Mouse (Mus musculus) hindlimb bud, embryonic 11.5 days (tissue): Measurements from ENCODE around the gene Pip4p1.
"Not testable (repeated sequence)": the region's sequence is repeated elsewhere in the genome, so short reads cannot be mapped to it uniquely, and the experiment has no call there.

Experiments
- DNase-seq: peaks from one replicate; pipeline ENCODE4 v3.0.0-alpha.2; 2012; ENCODE audit warnings: low read depth, low spot score; ENCODE audit errors: extremely low spot score

The Pip4p1 gene

DNA sequence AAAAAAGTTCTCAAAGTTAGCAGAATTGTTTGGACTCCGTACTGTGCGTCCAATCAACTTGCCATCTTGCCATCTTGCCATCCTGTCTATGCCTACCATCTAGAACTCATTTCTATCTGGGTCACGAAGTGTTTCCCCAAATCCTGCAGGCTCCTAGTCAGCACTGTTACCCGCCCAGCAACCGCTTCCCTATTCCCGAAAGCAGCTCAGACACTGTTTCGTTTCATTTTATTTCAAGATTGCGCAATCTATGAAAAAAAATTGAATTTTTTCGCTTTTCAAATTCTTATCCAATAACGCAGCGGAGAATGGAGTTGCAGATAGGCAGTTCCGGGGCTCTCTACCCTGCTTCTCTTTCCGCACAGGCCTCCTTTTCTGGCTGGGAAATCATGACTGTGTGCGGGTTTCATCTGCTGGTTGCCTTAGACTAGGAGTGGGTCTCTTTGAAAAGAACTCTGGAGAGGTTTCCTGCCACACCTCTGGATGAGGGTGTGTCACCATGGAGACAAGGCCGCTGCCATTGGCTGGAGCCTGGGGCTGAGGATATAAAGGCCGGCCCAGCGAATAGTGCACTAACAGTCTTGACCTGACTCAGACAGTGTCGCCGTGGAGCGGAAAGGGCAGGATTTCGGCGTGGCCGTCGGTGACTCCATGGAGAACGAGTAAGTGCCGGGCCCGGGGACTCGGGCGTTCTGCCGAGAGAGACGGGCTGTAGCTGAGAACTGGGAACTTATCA lies 13.4 kb upstream of the Pip4p1 start, which contains the start of gene Gm49342:
Gm49342 (plus strand) TSS at position 586 of the 736 bp plus-strand sequence.
- peak; percentile 64 for DNase-seq

DNA sequence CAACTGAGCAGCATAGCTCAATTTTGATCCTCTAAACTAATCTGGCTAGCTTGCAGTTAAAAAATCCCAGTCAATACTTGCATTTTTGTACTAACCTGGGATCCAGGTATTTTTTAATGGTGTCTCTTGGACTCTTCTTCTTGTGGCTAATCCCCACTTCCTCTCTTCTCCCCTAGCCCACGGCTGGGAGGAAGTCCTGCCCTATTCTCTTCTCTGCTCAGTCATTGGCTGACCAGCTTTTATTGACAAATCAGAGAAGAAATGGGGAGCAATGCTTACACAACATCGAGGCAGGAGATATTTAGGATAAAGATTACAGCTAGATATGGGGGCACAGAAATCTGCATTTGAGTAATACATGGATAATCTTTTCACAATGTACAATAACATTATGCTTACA lies 8.3 kb upstream of the Pip4p1 start:
- no peak for DNase-seq

DNA sequence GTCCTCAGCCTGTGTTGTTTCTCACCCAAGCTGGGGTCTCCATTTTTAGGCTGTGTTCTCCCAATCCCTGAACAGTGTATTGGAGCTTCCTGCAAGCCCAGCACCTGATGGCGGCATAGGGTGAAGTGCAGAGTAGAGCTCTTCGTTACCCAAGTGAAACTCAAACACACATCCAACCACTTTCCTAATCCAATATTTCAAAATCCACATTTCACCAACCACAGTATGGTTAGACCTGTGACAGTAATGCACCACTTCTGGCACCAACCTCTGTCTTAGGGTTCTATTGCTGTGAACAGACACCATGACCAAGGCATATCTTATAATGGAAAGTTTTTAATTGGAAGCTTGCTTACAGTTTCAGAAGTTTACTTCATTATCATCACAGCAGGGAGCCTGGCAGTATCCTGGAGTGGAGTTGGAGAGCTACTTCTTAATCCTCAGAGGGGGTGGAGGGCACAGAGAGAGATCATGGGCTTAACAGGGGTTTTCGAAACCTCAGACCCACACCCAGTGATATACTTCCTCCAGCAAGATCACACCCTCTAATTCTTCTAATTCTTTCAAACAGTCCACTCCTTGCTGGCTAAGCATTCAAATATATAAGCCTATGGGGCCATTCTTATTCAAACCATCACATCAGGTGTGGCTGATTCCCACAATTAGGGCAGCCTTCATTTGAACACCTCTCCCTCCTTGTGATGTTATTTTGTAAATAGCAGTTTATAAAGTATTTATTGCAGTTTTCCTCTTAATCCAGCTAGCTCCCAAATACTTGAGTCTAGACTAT lies 7.7 kb upstream of the Pip4p1 start:
- no peak for DNase-seq

DNA sequence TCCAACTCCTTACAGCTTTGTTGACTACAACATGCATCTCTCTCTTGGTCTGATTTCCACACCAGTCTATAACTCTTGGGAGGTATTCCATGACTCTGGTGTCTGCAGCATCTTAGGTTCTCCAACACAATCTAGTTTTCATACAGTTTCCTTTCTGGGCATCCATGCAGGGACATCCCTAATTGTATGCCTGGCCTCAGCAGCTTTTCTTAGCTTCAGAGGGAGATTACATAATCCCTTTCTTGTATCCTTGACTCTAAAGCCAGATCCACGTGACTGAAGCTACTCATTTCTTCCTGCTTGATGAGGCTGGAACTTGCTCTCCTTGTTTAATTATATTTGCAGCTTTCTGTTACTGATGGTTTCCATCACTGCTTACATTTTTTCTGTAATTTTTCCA lies 6.0 kb upstream of the Pip4p1 start:
- no peak for DNase-seq

DNA sequence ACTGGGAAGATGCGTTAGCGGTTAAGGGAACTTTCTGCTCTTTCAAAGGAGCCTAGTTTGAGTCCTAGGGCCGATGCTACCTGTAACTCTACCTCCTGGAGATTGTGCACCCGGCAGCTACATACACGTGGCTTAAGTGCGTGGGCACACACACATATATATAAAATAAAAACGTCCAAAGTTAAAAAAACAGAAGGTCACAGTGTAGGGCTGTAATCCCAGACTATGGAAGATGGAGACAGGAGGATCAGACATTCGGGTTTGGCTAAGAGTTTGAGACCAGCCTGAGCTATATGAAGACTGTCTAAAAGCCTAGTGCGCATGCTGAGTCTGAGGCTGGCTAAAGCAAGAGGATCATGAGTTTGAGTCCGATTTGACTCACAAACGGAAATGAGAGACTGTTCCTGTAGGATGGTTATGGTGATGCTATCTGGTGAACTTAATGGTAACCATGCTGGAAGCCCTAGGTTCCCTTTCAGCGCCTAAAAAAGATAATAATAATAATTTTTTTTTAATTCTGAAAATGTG lies 901 bp upstream of the Pip4p1 start:
- DNase-seq, result no peak

DNA sequence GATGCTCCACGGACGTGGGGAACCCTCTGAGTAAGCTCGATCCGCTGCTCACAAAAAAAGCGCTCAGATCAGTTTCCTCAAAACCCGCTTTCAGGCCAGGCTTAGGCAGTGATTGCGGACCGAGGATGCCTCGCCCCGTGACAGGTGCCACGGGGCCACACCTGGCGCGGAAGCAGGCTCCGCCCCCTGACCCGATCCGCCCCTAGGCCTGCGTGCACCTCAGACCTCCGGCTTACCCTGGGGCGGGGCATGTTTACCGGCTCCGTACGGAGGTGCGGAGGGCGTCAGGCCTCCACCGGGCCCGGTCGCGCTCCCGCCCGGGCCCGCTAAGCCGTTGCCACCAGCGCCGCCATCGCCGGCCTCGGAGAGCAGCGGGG lies 291 bp downstream of the Pip4p1 start:
- DNase-seq, result no peak

DNA sequence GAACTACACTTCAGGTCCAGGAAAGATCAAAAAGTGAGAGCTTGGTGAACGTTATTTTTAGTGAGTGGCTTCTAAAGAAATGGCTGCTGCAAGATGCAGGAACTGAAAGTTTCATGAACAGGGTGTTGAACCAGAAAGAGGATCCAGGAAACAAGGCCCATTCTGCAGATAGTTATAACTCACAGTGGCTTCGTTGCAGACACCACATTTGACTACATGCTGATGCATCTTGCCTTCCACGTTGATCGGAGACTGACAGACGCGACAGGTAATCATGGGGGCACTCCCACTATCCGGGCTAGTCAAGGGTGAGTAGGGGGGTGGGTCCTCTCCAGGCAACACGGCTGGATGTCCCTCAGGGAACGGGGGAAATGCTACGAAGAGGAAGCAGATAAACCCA lies 705 bp downstream of the Pip4p1 start:
- no peak for DNase-seq

DNA sequence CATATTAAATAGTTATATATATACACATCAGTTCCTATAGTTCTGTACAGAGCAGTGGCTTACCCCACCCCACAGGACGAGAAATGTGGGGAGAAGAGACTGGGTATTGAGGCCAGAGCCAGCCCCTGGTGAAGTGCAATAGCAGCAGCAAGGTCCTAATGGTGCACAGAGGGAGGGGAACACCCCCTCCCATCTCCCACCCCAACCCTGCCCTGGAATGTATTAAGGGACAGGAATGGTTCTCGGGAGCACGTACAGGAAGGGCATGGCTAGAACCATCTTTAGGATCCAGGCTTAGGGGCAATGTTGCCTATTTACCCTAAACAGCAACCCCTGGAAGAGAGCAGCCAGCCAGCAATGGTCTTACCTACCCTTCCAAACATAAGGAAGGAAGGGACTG lies 3.3 kb downstream of the Pip4p1 start:
- DNase-seq, result no peak

DNA sequence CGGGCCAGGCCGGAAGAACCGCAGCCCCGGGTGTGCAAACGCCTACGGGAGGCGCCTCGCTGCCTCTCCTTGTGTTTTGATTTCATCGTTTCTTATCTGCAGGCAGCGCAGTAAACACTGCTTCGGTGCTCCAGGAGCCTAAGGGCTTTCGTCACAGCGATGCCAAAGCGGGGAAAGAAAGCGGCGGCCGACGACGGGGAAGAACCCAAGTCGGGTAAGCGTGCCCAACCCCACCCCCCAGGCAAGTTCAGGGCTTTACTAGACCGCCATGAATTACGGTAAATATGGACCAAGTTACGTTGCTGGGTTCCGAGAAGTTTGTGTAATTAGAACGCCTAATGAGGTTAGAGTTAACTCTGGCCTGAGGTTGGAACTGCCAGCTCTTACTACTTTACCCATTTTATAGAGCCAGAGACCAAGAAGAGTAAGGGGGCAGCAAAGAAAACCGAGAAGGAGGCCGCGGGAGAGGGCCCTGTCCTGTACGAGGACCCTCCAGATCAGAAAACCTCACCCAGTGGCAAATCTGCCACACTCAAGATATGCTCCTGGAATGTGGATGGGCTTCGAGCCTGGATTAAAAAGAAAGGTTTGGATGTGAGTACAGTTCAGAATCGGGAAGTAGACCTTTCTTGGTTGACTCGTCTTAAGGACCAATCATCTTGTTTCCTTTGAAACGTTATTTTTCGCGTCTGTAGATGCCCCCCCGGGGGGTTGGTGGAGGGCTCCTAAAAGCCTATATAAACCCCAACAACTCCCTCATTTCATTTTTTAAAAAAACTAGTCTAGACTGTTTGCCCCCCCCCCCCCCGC lies 5.3 kb downstream of the Pip4p1 start:
- DNase-seq, result no peak

DNA sequence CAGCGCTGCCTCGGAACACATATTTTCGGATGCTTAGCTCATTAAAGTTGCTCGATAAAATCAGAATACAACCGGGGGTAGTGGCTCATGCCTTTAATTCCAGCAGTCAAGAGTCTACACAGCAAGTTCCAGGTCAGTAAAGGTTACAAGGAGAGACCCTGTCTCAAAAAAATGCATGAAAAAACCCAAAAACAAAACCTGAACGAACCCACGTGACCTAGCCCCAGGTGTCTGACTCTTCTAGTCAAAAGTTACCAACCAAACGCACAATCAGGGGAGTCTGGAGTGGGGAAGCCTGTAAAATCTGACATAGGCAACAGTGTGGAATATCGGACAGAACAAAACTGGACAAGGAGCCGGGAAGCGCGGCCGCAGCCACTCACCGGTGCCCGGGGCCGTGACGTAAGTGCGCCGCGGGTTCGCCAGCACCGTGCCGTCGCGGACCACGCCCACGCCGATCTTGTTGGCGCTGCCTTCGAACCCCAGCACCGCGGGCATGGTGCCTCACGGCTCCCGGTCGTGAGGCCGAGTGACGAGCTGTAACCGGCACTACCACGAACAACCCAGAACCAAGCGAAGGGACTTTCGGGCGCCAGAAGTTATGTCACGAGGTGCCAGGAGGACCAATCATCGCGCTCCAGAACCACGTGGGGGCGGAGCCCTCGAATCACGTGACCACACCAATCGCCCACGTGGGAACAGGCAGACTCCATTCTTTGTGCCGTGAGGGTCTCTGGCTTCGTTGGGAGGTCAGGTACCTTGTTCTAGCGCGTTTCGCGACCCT lies 6.2 kb downstream of the Pip4p1 start, which contains the start of the genes Osgep and Apex1:
Osgep (minus strand) TSS at position 613 of the 784 bp plus-strand sequence.
Apex1 (plus strand) TSS at position 688 of the 784 bp plus-strand sequence.
- peak; percentile 95 for DNase-seq

DNA sequence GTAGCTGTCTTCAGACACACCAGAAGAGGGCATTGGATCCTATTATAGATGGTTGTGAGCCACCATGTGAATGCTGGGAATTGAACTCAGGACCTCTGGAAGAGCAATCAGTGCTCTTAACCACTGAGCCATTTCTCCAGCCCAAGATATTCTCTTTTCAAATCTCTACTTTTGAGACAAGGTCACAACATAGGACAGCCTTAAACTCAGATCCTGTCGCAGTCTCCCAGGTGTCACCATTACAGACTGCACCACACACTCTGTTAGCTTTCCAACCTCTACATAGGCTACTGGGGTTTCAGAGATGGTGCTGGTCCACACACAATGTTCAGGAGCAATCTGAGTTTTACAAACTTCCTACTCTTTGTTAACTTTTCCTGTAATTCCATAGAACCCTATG lies 7.2 kb downstream of the Pip4p1 start:
- not testable (repeated sequence) for DNase-seq

DNA sequence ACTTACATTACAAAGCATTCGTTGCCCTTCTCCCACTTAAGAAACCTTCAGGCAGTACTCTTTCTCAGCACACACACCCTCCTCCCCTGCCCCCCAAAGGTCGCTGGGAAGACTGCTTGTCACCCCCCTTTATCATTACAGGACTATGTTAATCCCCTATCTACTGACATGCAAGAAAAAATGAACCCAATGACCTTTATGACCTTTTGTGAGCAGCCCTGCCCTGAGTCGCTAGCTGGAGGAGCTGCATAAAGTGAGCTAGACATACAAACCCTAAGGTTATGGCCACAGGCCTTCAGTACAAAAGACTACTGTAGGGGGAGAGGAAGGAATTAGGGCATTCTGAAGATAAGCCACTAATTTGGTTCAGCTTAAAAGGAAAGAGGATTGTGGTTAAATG lies 19.3 kb downstream of the Pip4p1 start:
- no peak for DNase-seq

DNA sequence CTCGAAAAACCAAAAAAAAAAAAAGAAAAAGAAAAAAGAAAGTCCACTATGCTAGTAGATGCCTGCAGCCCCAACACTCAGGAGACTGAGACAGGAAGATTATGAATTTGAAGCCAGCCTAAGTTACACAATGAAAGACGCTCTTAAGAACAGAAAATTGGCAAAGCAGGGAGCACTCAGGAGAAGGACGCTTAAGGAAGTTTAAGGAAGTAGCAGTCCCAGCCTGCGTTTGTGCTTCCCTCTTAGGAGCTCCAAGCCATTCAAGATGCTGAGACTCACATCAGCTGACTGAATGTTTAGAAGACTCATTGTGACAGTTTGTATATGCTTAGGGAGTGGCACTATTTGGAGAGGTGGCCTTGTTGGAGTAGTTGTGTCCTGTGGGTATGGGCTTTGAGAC lies 22.5 kb downstream of the Pip4p1 start:
- no peak for DNase-seq

DNA sequence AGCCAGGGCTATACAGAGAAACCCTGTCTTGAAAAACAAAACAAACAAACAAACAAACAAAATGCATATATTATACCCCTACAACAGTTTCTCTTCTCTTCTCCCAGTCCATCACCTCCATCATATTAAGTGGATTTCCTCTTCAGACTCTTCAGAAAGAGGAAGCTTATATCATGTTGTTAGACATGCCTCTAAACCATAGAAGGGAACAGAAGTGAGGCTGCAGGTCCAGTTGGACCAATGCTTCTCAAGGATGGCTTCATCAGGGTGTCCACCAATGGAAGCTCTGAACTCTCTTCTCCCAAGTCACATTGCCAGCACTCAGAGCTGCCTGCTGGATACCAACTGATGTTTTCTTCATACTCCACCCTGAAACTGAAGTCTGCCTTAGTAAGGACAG lies 25.3 kb downstream of the Pip4p1 start:
- not testable (repeated sequence) for DNase-seq

DNA sequence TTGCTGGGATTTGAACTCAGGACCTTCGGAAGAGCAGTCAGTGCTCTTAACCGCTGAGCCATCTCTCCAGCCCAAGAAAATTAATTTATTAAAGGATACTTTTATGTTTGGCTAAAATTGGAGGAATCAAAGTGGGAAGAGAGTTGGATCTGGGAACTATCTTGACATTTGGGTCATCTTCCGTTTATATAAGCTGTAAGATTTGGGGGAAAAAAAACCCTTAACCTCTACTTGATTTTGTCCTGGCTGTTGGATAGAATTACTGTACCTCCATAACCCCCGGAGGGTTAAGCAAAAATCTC lies 25.9 kb downstream of the Pip4p1 start:
- no peak for DNase-seq

DNA sequence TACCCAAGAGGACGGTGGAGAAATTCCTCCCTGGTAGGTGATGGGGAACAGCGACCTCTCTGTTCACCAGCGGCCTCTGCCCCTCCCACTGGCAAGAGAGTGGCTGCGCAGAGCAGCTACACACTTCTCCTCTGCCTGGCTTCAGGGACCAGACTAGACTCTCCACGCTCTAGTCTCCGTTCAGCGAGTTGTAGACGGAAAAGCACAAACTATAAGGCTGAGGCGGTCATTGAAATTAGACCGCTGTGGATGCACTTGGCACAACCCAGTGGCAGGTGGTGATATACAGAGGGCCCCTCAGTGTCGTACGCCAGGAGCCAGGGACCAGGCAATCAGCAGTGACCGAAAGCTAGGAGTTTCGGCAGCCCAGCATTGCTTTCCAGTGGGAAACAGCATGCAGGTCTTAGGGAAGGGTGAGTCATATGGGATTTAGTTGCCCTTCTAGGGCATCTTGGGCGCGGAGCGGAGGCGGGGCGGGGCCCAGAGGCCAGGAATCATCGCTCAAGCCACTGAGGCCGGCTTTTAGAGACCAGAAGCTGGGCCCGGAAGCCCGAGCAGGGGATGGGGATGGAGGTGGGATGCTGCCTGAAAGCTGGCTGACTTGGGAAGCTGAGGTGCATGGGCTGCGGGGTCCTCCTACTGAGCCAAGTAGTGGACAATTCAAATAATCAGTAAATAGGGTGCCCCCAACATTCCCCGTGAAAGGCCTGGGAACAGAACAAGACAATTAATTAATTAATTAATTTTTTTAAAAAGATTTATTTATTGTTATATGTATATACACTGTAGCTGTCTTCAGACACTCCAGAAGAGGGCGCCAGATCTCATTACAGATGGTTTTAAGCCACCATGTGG lies 26.5 kb downstream of the Pip4p1 start:
- DNase-seq, result no peak

DNA sequence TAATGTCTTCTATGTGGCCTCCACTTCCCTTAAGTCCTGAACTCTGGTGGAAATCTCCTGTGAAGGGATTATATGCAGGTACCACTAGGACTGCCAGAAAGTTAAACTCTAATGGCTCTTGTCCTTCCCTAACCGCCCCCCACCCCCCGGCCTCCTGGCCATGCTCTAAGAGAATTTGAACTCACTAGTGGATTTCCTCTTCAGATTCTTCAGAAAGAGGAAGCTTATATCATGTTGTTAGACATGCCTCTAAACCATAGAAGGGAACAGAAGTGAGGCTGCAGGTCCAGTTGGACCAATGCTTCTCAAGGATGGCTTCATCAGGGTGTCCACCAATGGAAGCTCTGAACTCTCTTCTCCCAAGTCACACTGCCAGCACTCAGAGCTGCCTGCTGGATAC lies 32.7 kb downstream of the Pip4p1 start:
- not testable (repeated sequence) for DNase-seq

DNA sequence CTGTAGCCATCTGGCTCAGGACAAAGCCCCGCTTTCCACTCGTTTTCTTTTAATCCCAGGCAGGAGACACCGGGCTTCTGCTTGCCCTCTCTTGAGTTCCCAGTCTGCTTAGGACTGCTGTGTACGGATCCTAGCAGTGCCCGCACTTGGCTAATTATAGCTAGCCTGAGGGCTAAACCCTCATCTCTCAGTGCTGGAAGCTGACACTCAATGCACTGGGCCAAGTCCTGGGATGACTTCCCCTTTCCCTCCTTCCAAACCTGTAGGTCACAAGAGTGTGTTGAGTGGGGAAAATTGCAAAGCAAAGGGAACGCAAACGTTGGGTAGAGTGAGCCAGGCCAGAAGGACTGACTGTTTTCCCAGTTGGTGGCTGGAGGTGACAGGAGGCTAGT lies 33.3 kb downstream of the Pip4p1 start, which contains the start of gene Klhl33:
Klhl33 (minus strand) TSS at position 134 of the 392 bp plus-strand sequence.
- no peak for DNase-seq

DNA sequence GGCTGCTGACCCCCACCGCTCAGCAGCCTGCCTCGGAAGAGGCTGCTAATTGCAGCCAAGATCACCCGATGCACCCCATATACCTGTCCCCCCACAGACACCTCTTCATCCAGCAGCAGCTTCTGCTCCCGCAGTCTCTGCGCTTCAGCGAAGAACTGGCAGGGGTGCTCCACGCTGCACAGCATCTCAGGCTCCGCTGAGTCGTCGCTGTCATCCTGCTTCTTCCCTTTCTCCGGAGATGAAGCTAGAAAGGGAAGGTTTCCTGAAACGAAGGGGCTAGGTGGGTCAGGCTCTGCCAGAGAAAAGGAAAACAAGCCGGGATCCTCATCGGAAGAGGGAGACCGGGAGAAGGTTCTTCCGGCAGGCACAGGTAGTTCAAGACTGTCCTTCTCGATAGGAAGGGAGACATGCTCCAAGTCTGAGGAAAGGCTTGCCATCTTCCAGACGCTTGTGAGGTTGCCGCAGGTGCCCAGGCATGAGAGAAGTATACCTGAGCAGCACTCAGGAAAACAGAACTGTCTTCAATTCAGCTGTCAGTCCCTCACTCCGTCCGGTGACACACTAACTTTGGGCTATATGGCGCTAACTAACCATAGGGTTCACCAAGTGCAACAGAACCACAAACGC lies 33.8 kb downstream of the Pip4p1 start:
- no peak for DNase-seq
